Mouse (Mus musculus): ENCODE measurements at regions not wholly inside any gene's neighbourhood (a gene's known extent, or its start where the extent isn't known, plus 50 kb on each side); places are given as distances from the start of the nearest gene placed in this dataset.

GRCm38 (mm10) chr13:44319101-44319500 lies 410.2 kb upstream of the Jarid2 start:
- Histone ChIP-seq H3K4me3 (replicated peaks; ENCODE audit: low read length) (no peak overlapping the region), H3K4me1 (replicated peaks; ENCODE audit: low read depth, low read length) (peaks cover 14% of the 10 kb centered on the region), H3K9me3 (ENCODE audit: low read length) (no peaks in the 10 kb centered on the region; the same call in 1 of the 2 replicates), H3K36me3 (ENCODE audit: insufficient read depth, low read length) (no peaks in the 10 kb centered on the region), H3K27me3 (ENCODE audit: insufficient read depth, low read length) (no peaks in the 10 kb centered on the region)
- TF ChIP-seq NANOG (IDR thresholded peaks at IDR 0.05; ENCODE audit: borderline replicate concordance, low read length) = no peak
- TF ChIP-seq POU5F1 (IDR thresholded peaks at IDR 0.05; ENCODE audit: borderline replicate concordance, low read length) = no peak
- no peak for TF ChIP-seq CTCF (conservative IDR thresholded peaks at IDR 0.05; ENCODE audit: low read length)

GRCm38 (mm10) chr13:44319511-44319910 lies 409.8 kb upstream of the Jarid2 start:
- Histone ChIP-seq H3K4me1 (replicated peaks; ENCODE audit: low read depth, low read length) (peaks cover 14% of the 10 kb centered on the region), H3K4me3 (replicated peaks; ENCODE audit: low read length) (no peak overlapping the region), H3K36me3 (ENCODE audit: insufficient read depth, low read length) (no peaks in the 10 kb centered on the region), H3K9me3 (ENCODE audit: low read length) (no peaks in the 10 kb centered on the region; the same call in 1 of the 2 replicates), H3K27me3 (ENCODE audit: insufficient read depth, low read length) (no peaks in the 10 kb centered on the region)
- no peak for TF ChIP-seq CTCF (conservative IDR thresholded peaks at IDR 0.05; ENCODE audit: low read length)

- no peak for TF ChIP-seq POU5F1 (IDR thresholded peaks at IDR 0.05; ENCODE audit: borderline replicate concordance, low read length)
- TF ChIP-seq NANOG (IDR thresholded peaks at IDR 0.05; ENCODE audit: borderline replicate concordance, low read length) = no peak
- TF ChIP-seq CTCF (conservative IDR thresholded peaks at IDR 0.05; ENCODE audit: low read length) = no peak
- Histone ChIP-seq H3K36me3 (ENCODE audit: insufficient read depth, low read length) (no peaks in the 10 kb centered on the region), H3K27me3 (ENCODE audit: insufficient read depth, low read length) (no peaks in the 10 kb centered on the region), H3K4me1 (replicated peaks; ENCODE audit: low read depth, low read length) (peaks cover 14% of the 10 kb centered on the region), H3K9me3 (ENCODE audit: low read length) (no peaks in the 10 kb centered on the region; the same call in 1 of the 2 replicates), H3K4me3 (replicated peaks; ENCODE audit: low read length) (no peak overlapping the region)
Measured at GRCm38 (mm10) chr13:44320311-44320710, 409.0 kb upstream of the Jarid2 start.

GRCm38 (mm10) chr13:44321009-44321596 lies 408.2 kb upstream of the Jarid2 start:
- Histone ChIP-seq H3K27me3 (ENCODE audit: insufficient read depth, low read length) (no peaks in the 10 kb centered on the region), H3K4me3 (replicated peaks; ENCODE audit: low read length) (no peak overlapping the region), H3K9me3 (ENCODE audit: low read length) (no peaks in the 10 kb centered on the region; the same call in 1 of the 2 replicates), H3K36me3 (ENCODE audit: insufficient read depth, low read length) (no peaks in the 10 kb centered on the region), H3K4me1 (replicated peaks; ENCODE audit: low read depth, low read length) (peaks cover 14% of the 10 kb centered on the region)
- TF ChIP-seq NANOG (IDR thresholded peaks at IDR 0.05; ENCODE audit: borderline replicate concordance, low read length) (no peak), CTCF (conservative IDR thresholded peaks at IDR 0.05; ENCODE audit: low read length) (no peak), POU5F1 (IDR thresholded peaks at IDR 0.05; ENCODE audit: borderline replicate concordance, low read length) (no peak)

- TF ChIP-seq CTCF (conservative IDR thresholded peaks at IDR 0.05; ENCODE audit: low read length) (no peak), NANOG (IDR thresholded peaks at IDR 0.05; ENCODE audit: borderline replicate concordance, low read length) (no peak), POU5F1 (IDR thresholded peaks at IDR 0.05; ENCODE audit: borderline replicate concordance, low read length) (no peak)
- H3K4me1 ChIP-seq (replicated peaks; ENCODE audit: low read depth, low read length) = no peaks in the 10 kb centered on the region
- H3K27me3 ChIP-seq (ENCODE audit: insufficient read depth, low read length) = no peaks in the 10 kb centered on the region
- H3K4me3 ChIP-seq (replicated peaks; ENCODE audit: low read length) = no peak overlapping the region
- H3K36me3 ChIP-seq (ENCODE audit: insufficient read depth, low read length) = no peaks in the 10 kb centered on the region
- no peaks in the 10 kb centered on the region for H3K9me3 ChIP-seq (ENCODE audit: low read length)
Measured at GRCm38 (mm10) chr13:44328416-44328815, 400.9 kb upstream of the Jarid2 start.

GRCm38 (mm10) chr13:44329161-44329560 lies 400.1 kb upstream of the Jarid2 start:
- Histone ChIP-seq H3K9me3 (ENCODE audit: low read length) (no peaks in the 10 kb centered on the region), H3K4me3 (replicated peaks; ENCODE audit: low read length) (no peak overlapping the region), H3K36me3 (ENCODE audit: insufficient read depth, low read length) (no peaks in the 10 kb centered on the region), H3K27me3 (ENCODE audit: insufficient read depth, low read length) (no peaks in the 10 kb centered on the region), H3K4me1 (replicated peaks; ENCODE audit: low read depth, low read length) (no peaks in the 10 kb centered on the region)
- TF ChIP-seq CTCF (conservative IDR thresholded peaks at IDR 0.05; ENCODE audit: low read length) = no peak
- no peak for TF ChIP-seq NANOG (IDR thresholded peaks at IDR 0.05; ENCODE audit: borderline replicate concordance, low read length)
- TF ChIP-seq POU5F1 (IDR thresholded peaks at IDR 0.05; ENCODE audit: borderline replicate concordance, low read length) = no peak

GRCm38 (mm10) chr13:44329701-44330100 lies 399.6 kb upstream of the Jarid2 start:
- Histone ChIP-seq H3K9me3 (ENCODE audit: low read length) (no peaks in the 10 kb centered on the region), H3K4me3 (replicated peaks; ENCODE audit: low read length) (no peak overlapping the region), H3K27me3 (ENCODE audit: insufficient read depth, low read length) (no peaks in the 10 kb centered on the region), H3K36me3 (ENCODE audit: insufficient read depth, low read length) (no peaks in the 10 kb centered on the region), H3K4me1 (replicated peaks; ENCODE audit: low read depth, low read length) (no peaks in the 10 kb centered on the region)
- TF ChIP-seq POU5F1 (IDR thresholded peaks at IDR 0.05; ENCODE audit: borderline replicate concordance, low read length) (no peak), NANOG (IDR thresholded peaks at IDR 0.05; ENCODE audit: borderline replicate concordance, low read length) (no peak), CTCF (conservative IDR thresholded peaks at IDR 0.05; ENCODE audit: low read length) (no peak)

GRCm38 (mm10) chr13:44332716-44333240 lies 396.5 kb upstream of the Jarid2 start:
- no peaks in the 10 kb centered on the region for H3K36me3 ChIP-seq (ENCODE audit: insufficient read depth, low read length)
- H3K4me1 ChIP-seq (replicated peaks; ENCODE audit: low read depth, low read length) = no peaks in the 10 kb centered on the region
- H3K9me3 ChIP-seq (ENCODE audit: low read length) = peaks cover 20% of the 10 kb centered on the region
- TF ChIP-seq POU5F1 (IDR thresholded peaks at IDR 0.05; ENCODE audit: borderline replicate concordance, low read length) = no peak
- TF ChIP-seq CTCF (conservative IDR thresholded peaks at IDR 0.05; ENCODE audit: low read length) = no peak
- TF ChIP-seq NANOG (IDR thresholded peaks at IDR 0.05; ENCODE audit: borderline replicate concordance, low read length) = no peak
- H3K27me3 ChIP-seq (ENCODE audit: insufficient read depth, low read length) = no peaks in the 10 kb centered on the region
- H3K4me3 ChIP-seq (replicated peaks; ENCODE audit: low read length) = no peak overlapping the region

Data from E14TG2a.4 (cell line).